In the genomic region with DNA sequence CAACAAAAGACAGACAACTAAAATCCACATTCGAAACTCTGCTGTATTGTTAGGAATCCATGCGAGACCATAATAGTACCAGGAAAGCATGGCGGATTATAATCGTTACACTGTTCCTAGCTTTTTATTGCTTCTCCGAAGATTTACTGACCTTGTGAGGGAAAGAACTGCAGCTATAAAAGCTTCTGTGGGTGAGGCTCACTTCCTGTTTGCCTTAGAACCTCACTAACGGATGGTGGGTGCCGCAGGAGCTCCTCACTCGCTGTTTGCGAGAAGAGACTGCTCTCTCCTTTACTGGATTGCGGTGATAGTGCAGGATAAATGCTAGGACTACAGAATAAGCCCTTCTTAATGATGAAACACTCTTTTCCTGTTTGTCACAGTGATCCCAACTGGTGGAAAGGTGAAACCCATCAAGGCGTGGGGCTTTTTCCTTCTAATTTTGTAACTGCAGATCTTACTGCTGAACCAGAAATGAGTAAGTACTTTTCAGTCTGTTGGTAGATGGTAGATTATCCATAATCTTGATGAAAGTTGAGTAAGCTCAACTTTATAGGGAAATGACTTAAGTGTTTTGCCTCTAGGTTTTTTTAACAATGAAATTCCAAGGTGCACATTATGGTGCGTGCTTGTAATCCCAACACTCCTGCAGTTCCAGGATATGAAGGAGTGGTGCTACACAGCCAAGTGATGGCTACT, we compare ENCODE assay signal across 15 mouse cellular contexts. TPM values are rescaled to one million over a fixed set of nuclear protein-coding genes. Genes with fewer than 3 reads are reported as not detected.
DNase-seq lines count a peak whose midpoint lies in the region; ATAC-seq and TF ChIP-seq lines count a peak whose summit lies in the region.
"Had no signal": no experiment of that assay in that cellular context is flagged by ENCODE, and none has a peak within 500 bp of the region (broad histone marks: within the 10 kb centered on the region; RNA-seq: fewer than 3 reads in every experiment).

No protein-coding gene starts in this region.

- H3K9ac ChIP-seq in midbrain, embryonic 11.5 days (ENCODE audit: low read length), result no peak overlapping the region
- H3K9ac ChIP-seq: embryonic facial prominence, embryonic 13.5 days; liver, embryonic 15.5 days had no signal

- H3K9me3 ChIP-seq in midbrain, embryonic 11.5 days (ENCODE audit: control insufficient read depth, low read length), result no peaks in the 10 kb centered on the region
- H3K9me3 ChIP-seq: embryonic facial prominence, embryonic 13.5 days; liver, embryonic 15.5 days had no signal

- TF ChIP-seq POLR2A in lung, adult 2 months (IDR thresholded peaks at IDR 0.05; ENCODE audit: borderline replicate concordance, extremely low read depth, low read depth, low read length), result no peak

- no peak overlapping the region for H3K27ac ChIP-seq in midbrain, embryonic 11.5 days (ENCODE audit: low read depth, low read length)
- H3K27ac ChIP-seq: embryonic facial prominence, embryonic 13.5 days; liver, embryonic 15.5 days had no signal

- H3K4me1 ChIP-seq in lung, adult 2 months (ENCODE audit: control insufficient read depth, insufficient read depth, low read length), result peaks cover 6% of the 10 kb centered on the region; the same call in 1 of the 2 replicates
- H3K4me1 ChIP-seq in midbrain, embryonic 11.5 days (ENCODE audit: control insufficient read depth, insufficient read depth, low read length), result peaks cover 2% of the 10 kb centered on the region; the same call in 1 of the 2 replicates
- H3K4me1 ChIP-seq: embryonic facial prominence, embryonic 13.5 days; liver, embryonic 15.5 days had no signal

- H3K4me2 ChIP-seq in midbrain, embryonic 11.5 days, result no peak overlapping the region
- H3K4me2 ChIP-seq: embryonic facial prominence, embryonic 13.5 days; liver, embryonic 15.5 days had no signal

- no peak for ATAC-seq in midbrain, embryonic 11.5 days (ENCODE audit: low FRiP score)

- peaks cover 7% of the 10 kb centered on the region; the same call in 1 of the 2 replicates for H3K36me3 ChIP-seq in midbrain, embryonic 11.5 days (ENCODE audit: control insufficient read depth, insufficient read depth, low read length)

- H3K27me3 ChIP-seq in midbrain, embryonic 11.5 days (ENCODE audit: control insufficient read depth, insufficient read depth, low read length), result no peaks in the 10 kb centered on the region
- H3K27me3 ChIP-seq: embryonic facial prominence, embryonic 13.5 days; liver, embryonic 15.5 days had no signal

- peak overlapping the region; percentile 16 for H3K4me3 ChIP-seq in lung, adult 2 months (replicated peaks; ENCODE audit: extremely low read depth, low read depth, low read length)
- no peak overlapping the region for H3K4me3 ChIP-seq in midbrain, embryonic 11.5 days (ENCODE audit: low read depth, low read length)
- H3K4me3 ChIP-seq: embryonic facial prominence, embryonic 13.5 days; liver, embryonic 15.5 days; myocyte had no signal

- DNase-seq in lung, adult 2 months, result no peak
- no peak for DNase-seq in lung, adult 18-20 months
- peak; percentile 66 for DNase-seq in fat pad, adult 2 months (ENCODE audit: extremely low read depth, low read depth, low spot score)
- DNase-seq in lung, postnatal 25 days (ENCODE audit: low spot score), result peak; percentile 18
- peak; percentile 61 for DNase-seq in thymus, postnatal 14 days
- no peak for DNase-seq in midbrain, embryonic 11.5 days (ENCODE audit: low spot score, missing footprints)
- DNase-seq in right cerebral cortex, postnatal 36 days (ENCODE audit: low spot score in 2 of 2), result no peak
- DNase-seq in adrenal gland, postnatal 10 days, result no peak
- DNase-seq: cerebellum, adult 11 months; heart, postnatal 36 days; layer of hippocampus, adult 9-11 months; right cerebral cortex, adult 18-20 months had no signal

- no peak for TF ChIP-seq CTCF in lung, adult 2 months (IDR thresholded peaks at IDR 0.05; ENCODE audit: insufficient read depth, low read length)

- 50% methylated on average over 12 of the region's 12 CpGs for WGBS in lung, adult 2 months
- 94% methylated on average over 12 of the region's 12 CpGs for WGBS in midbrain, embryonic 11.5 days

RNA-seq across cellular contexts. Expression of gene Tmem236, which starts 43.5 kb away (rescaled TPM):
- 0.12 TPM in 1 of 2 replicates, not detected in the other for polyA plus RNA-seq in lung, adult 2 months (2012; rRNA removed)
- 0.08 TPM in 1 of 2 replicates, not detected in the other for polyA plus RNA-seq in midbrain, embryonic 11.5 days (2014; fragmentation: Nextera tagmentation; extraction: Ambion mirVana)
- total RNA-seq in adrenal gland, postnatal 10 days (2021), result under 1 TPM; 0.12 to 0.18 TPM
- total RNA-seq: heart, postnatal 36 days had no signal

RNA-seq across cellular contexts. Expression of gene Stam, which starts 56.9 kb away (rescaled TPM):
- polyA plus RNA-seq in lung, adult 2 months (2012; rRNA removed), result 13.7 and 15.3 TPM in 2 replicates
- 103 and 109 TPM in 2 replicates for polyA plus RNA-seq in midbrain, embryonic 11.5 days (2014; fragmentation: Nextera tagmentation; extraction: Ambion mirVana)
- 10 to 100 TPM; 41.6 to 44.3 TPM for total RNA-seq in adrenal gland, postnatal 10 days (2021)

Comparison
In these comparisons a context has a peak if more than half of its experiments do, and no peak if none do; other contexts are left out.
1. DNase-seq: peak in fat pad, adult 2 months (single experiment), lung, postnatal 25 days (single experiment) and thymus, postnatal 14 days (single experiment); none in lung, adult 2 months (single experiment), lung, adult 18-20 months (0 of 2), midbrain, embryonic 11.5 days (single experiment), right cerebral cortex, postnatal 36 days (0 of 2) and adrenal gland, postnatal 10 days (single experiment).